ENCODE assay signal across 22 mouse cellular contexts in the genomic region with DNA sequence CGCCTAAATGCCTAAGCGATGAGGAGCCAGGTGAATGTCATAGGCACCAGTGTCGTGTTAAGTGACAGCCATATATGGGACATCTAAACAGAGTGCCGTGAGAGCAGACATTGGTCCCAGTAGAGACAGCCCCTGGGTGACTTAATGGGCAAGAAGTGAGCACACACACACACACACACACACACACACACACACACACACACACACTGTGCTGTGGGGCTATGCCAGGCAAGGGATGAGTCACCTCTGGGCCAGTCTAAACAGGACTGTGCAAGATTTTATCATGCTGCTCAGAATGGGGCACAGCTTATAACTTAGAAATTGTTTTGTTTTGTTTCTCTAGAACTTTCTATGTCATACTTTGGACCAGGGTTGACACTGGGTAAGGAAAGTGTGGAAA. TPM values are rescaled to one million over a fixed set of nuclear protein-coding genes. Genes with fewer than 3 reads are reported as not detected.
DNase-seq lines count a peak whose midpoint lies in the region; ATAC-seq lines count a peak whose summit lies in the region.
"Had no signal": no experiment of that assay in that cellular context is flagged by ENCODE, and none has a peak within 500 bp of the region (broad histone marks: within the 10 kb centered on the region; RNA-seq: fewer than 3 reads in every experiment).

No protein-coding gene starts in this region.

- 0 out of 2 replicates have a peak, but pooled peaks have one; percentile 52 for ATAC-seq in embryonic facial prominence, embryonic 13.5 days (ENCODE audit: insufficient number of reproducible peaks, insufficient read depth, low FRiP score, low TSS enrichment, low read depth)
- ATAC-seq in stomach, embryonic 15.5 days (ENCODE audit: insufficient read depth, low FRiP score, low read depth): peak; percentile 11; the same call in 1 of the 2 replicates
- no peak for ATAC-seq in hindbrain, embryonic 11.5 days (ENCODE audit: low FRiP score)
- ATAC-seq: forebrain, postnatal 0 days; hindbrain, postnatal 0 days had no signal

- H3K4me1 ChIP-seq in embryonic facial prominence, embryonic 13.5 days: peaks cover 15% of the 10 kb centered on the region
- H3K4me1 ChIP-seq in embryonic facial prominence, embryonic 10.5 days: peaks cover 22% of the 10 kb centered on the region
- no peaks in the 10 kb centered on the region for H3K4me1 ChIP-seq in stomach, embryonic 15.5 days
- H3K4me1 ChIP-seq in hindbrain, embryonic 11.5 days (replicated peaks; ENCODE audit: control insufficient read depth, insufficient read depth, low read length): no peaks in the 10 kb centered on the region; the same call in 1 of the 2 replicates

- no peaks in the 10 kb centered on the region for H3K9me3 ChIP-seq in embryonic facial prominence, embryonic 13.5 days
- H3K9me3 ChIP-seq in embryonic facial prominence, embryonic 10.5 days: no peaks in the 10 kb centered on the region
- H3K9me3 ChIP-seq in stomach, embryonic 15.5 days: no peaks in the 10 kb centered on the region
- no peaks in the 10 kb centered on the region for H3K9me3 ChIP-seq in hindbrain, embryonic 11.5 days (ENCODE audit: control insufficient read depth, low read length)
- H3K9me3 ChIP-seq: G1E; limb, embryonic 13.5 days; midbrain, embryonic 12.5 days had no signal

- 70% methylated on average over 4 of the region's 4 CpGs for WGBS in embryonic facial prominence, embryonic 13.5 days
- WGBS in embryonic facial prominence, embryonic 10.5 days: 87% methylated on average over 4 of the region's 4 CpGs
- WGBS in stomach, embryonic 15.5 days: 80% methylated on average over 4 of the region's 4 CpGs
- 89% methylated on average over 4 of the region's 4 CpGs for WGBS in hindbrain, embryonic 11.5 days

- DNase-seq in embryonic facial prominence, embryonic 10.5 days (ENCODE audit: low spot score): no peak
- DNase-seq in 416B (ENCODE audit: low read depth): peak; percentile 95
- peak; percentile 71 for DNase-seq in adrenal gland, postnatal 14 days
- no peak for DNase-seq in frontal cortex, postnatal 14 days (ENCODE audit: low spot score in 2 of 2)
- DNase-seq in gastrocnemius, postnatal 4 days (ENCODE audit: low spot score in 2 of 2): no peak
- no peak for DNase-seq in hindbrain, embryonic 11.5 days (ENCODE audit: low spot score)
- DNase-seq: cerebellum, adult 9-11 months; embryo, embryonic 11 days; forebrain, postnatal 0 days had no signal

- H3K9ac ChIP-seq in embryonic facial prominence, embryonic 13.5 days: no peak overlapping the region
- H3K9ac ChIP-seq in stomach, embryonic 15.5 days: no peak overlapping the region
- no peak overlapping the region for H3K9ac ChIP-seq in hindbrain, embryonic 11.5 days (ENCODE audit: low read depth, low read length)
- H3K9ac ChIP-seq: forebrain, postnatal 0 days; limb, embryonic 13.5 days; midbrain, embryonic 12.5 days had no signal

- no peak overlapping the region for H3K4me3 ChIP-seq in embryonic facial prominence, embryonic 13.5 days
- H3K4me3 ChIP-seq in embryonic facial prominence, embryonic 10.5 days: no peak overlapping the region
- H3K4me3 ChIP-seq in stomach, embryonic 15.5 days (replicated peaks): no peak overlapping the region
- H3K4me3 ChIP-seq in hindbrain, embryonic 11.5 days (ENCODE audit: low read depth, low read length): no peak overlapping the region
- H3K4me3 ChIP-seq: left cerebral cortex, adult 2 months; limb, embryonic 13.5 days; midbrain, embryonic 12.5 days had no signal

- H3K4me2 ChIP-seq in embryonic facial prominence, embryonic 13.5 days: no peak overlapping the region
- no peak overlapping the region for H3K4me2 ChIP-seq in stomach, embryonic 15.5 days
- H3K4me2 ChIP-seq in hindbrain, embryonic 11.5 days (replicated peaks; ENCODE audit: low read depth, low read length): no peak overlapping the region
- H3K4me2 ChIP-seq: heart, embryonic 11.5 days; limb, embryonic 13.5 days; midbrain, embryonic 12.5 days had no signal

- H3K36me3 ChIP-seq in embryonic facial prominence, embryonic 13.5 days: no peaks in the 10 kb centered on the region
- no peaks in the 10 kb centered on the region for H3K36me3 ChIP-seq in embryonic facial prominence, embryonic 10.5 days (replicated peaks)
- no peaks in the 10 kb centered on the region for H3K36me3 ChIP-seq in stomach, embryonic 15.5 days
- H3K36me3 ChIP-seq in hindbrain, embryonic 11.5 days (ENCODE audit: control insufficient read depth, insufficient read depth, low read length): no peaks in the 10 kb centered on the region
- H3K36me3 ChIP-seq: G1E; limb, embryonic 13.5 days; midbrain, embryonic 12.5 days had no signal

- H3K27ac ChIP-seq in embryonic facial prominence, embryonic 13.5 days: no peak overlapping the region
- H3K27ac ChIP-seq in embryonic facial prominence, embryonic 10.5 days (replicated peaks): no peak overlapping the region
- no peak overlapping the region for H3K27ac ChIP-seq in stomach, embryonic 15.5 days
- H3K27ac ChIP-seq in hindbrain, embryonic 11.5 days (ENCODE audit: low read depth, low read length): no peak overlapping the region
- H3K27ac ChIP-seq: hindbrain, postnatal 0 days; left cerebral cortex, adult 2 months; limb, embryonic 13.5 days; macrophage; midbrain, embryonic 12.5 days had no signal

- H3K27me3 ChIP-seq in embryonic facial prominence, embryonic 13.5 days: no peaks in the 10 kb centered on the region
- peaks cover 18% of the 10 kb centered on the region for H3K27me3 ChIP-seq in embryonic facial prominence, embryonic 10.5 days (replicated peaks; ENCODE audit: low read depth, poor library complexity, severe bottlenecking)
- no peaks in the 10 kb centered on the region for H3K27me3 ChIP-seq in stomach, embryonic 15.5 days (replicated peaks)
- H3K27me3 ChIP-seq in hindbrain, embryonic 11.5 days (ENCODE audit: control insufficient read depth, insufficient read depth, low read length): no peaks in the 10 kb centered on the region
- H3K27me3 ChIP-seq: limb, embryonic 13.5 days had no signal

RNA-seq across cellular contexts. Expression of a gene that starts 10.7 kb away (rescaled TPM):
- polyA plus RNA-seq in embryonic facial prominence, embryonic 13.5 days (2015; fragmentation: Nextera tagmentation; extraction: Ambion mirVana): 0.52 and 0.56 TPM in 2 replicates
- 0.16 TPM in 2 replicates for polyA plus RNA-seq in embryonic facial prominence, embryonic 10.5 days (2016; fragmentation: Nextera tagmentation; extraction: Ambion mirVana)
- total RNA-seq in adrenal gland, postnatal 14 days (2021): 0.15 TPM in 1 of 2 replicates, not detected in the other
- polyA plus RNA-seq in stomach, embryonic 15.5 days (2015; fragmentation: Nextera tagmentation; extraction: Ambion mirVana): 0.30 and 0.31 TPM in 2 replicates
- total RNA-seq in gastrocnemius, postnatal 4 days (2021): not detected
- polyA plus RNA-seq in hindbrain, embryonic 11.5 days (2014; fragmentation: Nextera tagmentation; extraction: Ambion mirVana): 0.28 and 0.52 TPM in 2 replicates
- total RNA-seq: gastrocnemius, adult 8-10 months; heart, postnatal 25 days had no signal
- polyA plus RNA-seq: G1E; heart, embryonic 11.5 days; liver, embryonic 16.5 days; macrophage; thymus, postnatal 0 days had no signal

RNA-seq across cellular contexts. Expression of a gene that starts 28.0 kb away (rescaled TPM):
- 0.35 TPM in 1 of 2 replicates, not detected in the other for polyA plus RNA-seq in embryonic facial prominence, embryonic 13.5 days (2015; fragmentation: Nextera tagmentation; extraction: Ambion mirVana)
- 0.14 TPM in 1 of 2 replicates, not detected in the other for polyA plus RNA-seq in embryonic facial prominence, embryonic 10.5 days (2016; fragmentation: Nextera tagmentation; extraction: Ambion mirVana)
- 0.56 and 0.70 TPM in 2 replicates for total RNA-seq in adrenal gland, postnatal 14 days (2021)
- 0.32 and 0.41 TPM in 2 replicates for polyA plus RNA-seq in stomach, embryonic 15.5 days (2015; fragmentation: Nextera tagmentation; extraction: Ambion mirVana)
- total RNA-seq in gastrocnemius, postnatal 4 days (2021): under 1 TPM; 0.76 to 0.91 TPM
- not detected in 2 replicates for polyA plus RNA-seq in hindbrain, embryonic 11.5 days (2014; fragmentation: Nextera tagmentation; extraction: Ambion mirVana)
- total RNA-seq: G1E had no signal
- polyA plus RNA-seq: G1E, macrophage had no signal

RNA-seq across cellular contexts. Expression of a gene that starts 35.5 kb away (rescaled TPM):
- polyA plus RNA-seq in embryonic facial prominence, embryonic 13.5 days (2015; fragmentation: Nextera tagmentation; extraction: Ambion mirVana): 132 and 164 TPM in 2 replicates
- 150 and 158 TPM in 2 replicates for polyA plus RNA-seq in embryonic facial prominence, embryonic 10.5 days (2016; fragmentation: Nextera tagmentation; extraction: Ambion mirVana)
- total RNA-seq in adrenal gland, postnatal 14 days (2021): 34.4 and 34.6 TPM in 2 replicates
- polyA plus RNA-seq in stomach, embryonic 15.5 days (2015; fragmentation: Nextera tagmentation; extraction: Ambion mirVana): 106 and 110 TPM in 2 replicates
- 10 to 100 TPM; 32.6 to 36.2 TPM for total RNA-seq in gastrocnemius, postnatal 4 days (2021)
- 96.6 and 130 TPM in 2 replicates for polyA plus RNA-seq in hindbrain, embryonic 11.5 days (2014; fragmentation: Nextera tagmentation; extraction: Ambion mirVana)
- polyA plus RNA-seq: G1E had no signal

Comparison
In these comparisons a context has a peak if more than half of its experiments do, and no peak if none do; other contexts are left out.
1. DNase-seq: peak in 416B (single experiment) and adrenal gland, postnatal 14 days (single experiment); none in embryonic facial prominence, embryonic 10.5 days (single experiment), frontal cortex, postnatal 14 days (0 of 2), gastrocnemius, postnatal 4 days (0 of 2) and hindbrain, embryonic 11.5 days (single experiment).